Mouse (Mus musculus) liver, embryonic 14.5 days (tissue): ENCODE data around the gene Urm1.

Experiments
- CTCF ChIP-seq: IDR thresholded peaks from 2 replicates; pipeline ENCODE4 v1.5.1; 2016; ENCODE audit warnings: antibody characterized with exemption, low read depth, control low read depth
- EP300 ChIP-seq: IDR thresholded peaks from 2 replicates; pipeline ENCODE4 v1.6.1; 2016; ENCODE audit warnings: antibody characterized with exemption, low read depth

GRCm38 (mm10) chr2:29831106-29831505 is 11.2 kb downstream of the Urm1 start:
- TF ChIP-seq CTCF: no peak
- TF ChIP-seq EP300: no peak
